Mouse (Mus musculus) erythroblast, embryonic 14.5 days (primary cell): Measurements from ENCODE around the gene Gm10337.

Experiments
- GATA1 ChIP-seq: IDR thresholded peaks from 2 replicates; pipeline ENCODE4 v1.6.1; 2012; ENCODE audit warnings: low read length, inconsistent platforms, mixed read lengths
- TAL1 ChIP-seq: IDR thresholded peaks from 3 replicates; pipeline ENCODE4 v1.6.1; 2012; ENCODE audit warnings: low read length, inconsistent platforms, mixed read lengths

- no peak for TF ChIP-seq GATA1
- TF ChIP-seq TAL1 = no peak
These were observed 13.3 kb downstream of the Gm10337 start, which contains the start of gene Map3k12 for GRCm38 (mm10) chr15:102516728-102517404.
